Mouse (Mus musculus) cerebellum, postnatal 36 days (tissue): ENCODE measurements at regions not wholly inside any gene's neighbourhood (a gene's known extent, or its start where the extent isn't known, plus 50 kb on each side); places are given as distances from the start of the nearest gene placed in this dataset.
A peak's percentile ranks its signal among the peaks of the same experiment; 100 is the strongest.

Experiments used
- DNase-seq, 2 experiments: peaks; one replicate each; pipeline ENCODE4 v3.0.0; 2021 to 2022; ENCODE audit warnings: mixed read lengths in 2 of 2

- no peak for DNase-seq
These were observed 449.7 kb downstream of the Insc start for GRCm38 (mm10) chr7:115192992-115193761.

- no peak for DNase-seq
These were observed 461.4 kb downstream of the Insc start for GRCm38 (mm10) chr7:115204916-115205315.

GRCm38 (mm10) chr7:115206479-115207134, 463.1 kb downstream of the Insc start:
- DNase-seq, result no peak

GRCm38 (mm10) chr7:115208781-115209180, 465.3 kb downstream of the Insc start:
- no peak for DNase-seq

GRCm38 (mm10) chr7:115210012-115210411, 466.5 kb downstream of the Insc start:
- no peak for DNase-seq

GRCm38 (mm10) chr7:115216838-115217237, 473.3 kb downstream of the Insc start:
- peak; percentile 68 to 77 for DNase-seq

- no peak for DNase-seq
These were observed 473.8 kb downstream of the Insc start for GRCm38 (mm10) chr7:115217255-115217654.

- no peak for DNase-seq
These were observed 474.2 kb downstream of the Insc start for GRCm38 (mm10) chr7:115217712-115218111.

- DNase-seq, result no peak
These were observed 475.2 kb downstream of the Insc start for GRCm38 (mm10) chr7:115218596-115219180.

GRCm38 (mm10) chr7:115222642-115223041, 479.1 kb downstream of the Insc start:
- DNase-seq, result no peak

- no peak for DNase-seq
These were observed 487.0 kb downstream of the Insc start for GRCm38 (mm10) chr7:115230525-115230924.

GRCm38 (mm10) chr7:115233850-115234436, 490.4 kb downstream of the Insc start:
- no peak for DNase-seq

GRCm38 (mm10) chr7:115237131-115237530, 493.6 kb downstream of the Insc start:
- DNase-seq, result no peak

GRCm38 (mm10) chr7:115251591-115252369, 508.3 kb downstream of the Insc start:
- DNase-seq, result no peak

GRCm38 (mm10) chr7:115252370-115252750, 508.9 kb downstream of the Insc start:
- DNase-seq, result no peak

GRCm38 (mm10) chr7:115258626-115259025, 515.1 kb downstream of the Insc start:
- no peak for DNase-seq

- DNase-seq, result no peak
These were observed 519.6 kb downstream of the Insc start for GRCm38 (mm10) chr7:115263082-115263481.

- no peak for DNase-seq
These were observed 522.6 kb downstream of the Insc start for GRCm38 (mm10) chr7:115266141-115266540.

- no peak for DNase-seq
These were observed 527.3 kb downstream of the Insc start for GRCm38 (mm10) chr7:115270803-115271202.

GRCm38 (mm10) chr7:115274836-115275235, 531.3 kb downstream of the Insc start:
- no peak for DNase-seq

- no peak for DNase-seq
These were observed 547.4 kb downstream of the Insc start for GRCm38 (mm10) chr7:115290801-115291417.

- DNase-seq, result no peak
These were observed 551.2 kb downstream of the Insc start for GRCm38 (mm10) chr7:115294655-115295230.
